Mouse (Mus musculus): Measurements from ENCODE around the gene Slc2a4. TPM values are rescaled to one million over a fixed set of nuclear protein-coding genes. Genes with fewer than 3 reads are reported as not detected.

Gene Slc2a4
- polyA plus RNA-seq, 1 experiment from 2014 or later = 39.1 TPM

Small RNA genes lying within 50 kb of the gene (microRNA-seq; reads per million reads assigned to microRNA genes)
- gene Gm44349 = not detected

Other genes with a start within 250 kb of the Slc2a4 start
- gene Polr2a, start 189.6 kb downstream of the Slc2a4 start, polyA plus RNA-seq (2015; fragmentation: Nextera tagmentation; extraction: Ambion mirVana) = 17.7 and 20.6 TPM in 2 replicates
- gene Slc35g3, start 186.2 kb downstream of the Slc2a4 start, polyA plus RNA-seq (2015; fragmentation: Nextera tagmentation; extraction: Ambion mirVana) = 0.17 TPM in 1 of 2 replicates, not detected in the other
- 3.4 TPM in 2 replicates for gene Zbtb4, start 182.3 kb downstream of the Slc2a4 start, polyA plus RNA-seq (2015; fragmentation: Nextera tagmentation; extraction: Ambion mirVana)
- gene Chrnb1, start 152.2 kb downstream of the Slc2a4 start, polyA plus RNA-seq (2015; fragmentation: Nextera tagmentation; extraction: Ambion mirVana) = 5.3 and 10.3 TPM in 2 replicates
- gene Fgf11, start 146.3 kb downstream of the Slc2a4 start, polyA plus RNA-seq (2015; fragmentation: Nextera tagmentation; extraction: Ambion mirVana) = 1.8 and 2.5 TPM in 2 replicates
- 14.2 and 15.0 TPM in 2 replicates for gene Tmem102, start 142.6 kb downstream of the Slc2a4 start, polyA plus RNA-seq (2015; fragmentation: Nextera tagmentation; extraction: Ambion mirVana)
- gene Gm39566, start 132.9 kb downstream of the Slc2a4 start, polyA plus RNA-seq (2015; fragmentation: Nextera tagmentation; extraction: Ambion mirVana) = 0.03 TPM in 1 of 2 replicates, not detected in the other
- gene Spem2, start 129.7 kb downstream of the Slc2a4 start, polyA plus RNA-seq (2015; fragmentation: Nextera tagmentation; extraction: Ambion mirVana) = not detected in 2 replicates
- gene Spem1, start 126.0 kb downstream of the Slc2a4 start, polyA plus RNA-seq (2015; fragmentation: Nextera tagmentation; extraction: Ambion mirVana) = not detected in 2 replicates
- 5.3 and 6.4 TPM in 2 replicates for gene Nlgn2, start 110.4 kb downstream of the Slc2a4 start, polyA plus RNA-seq (2015; fragmentation: Nextera tagmentation; extraction: Ambion mirVana)
- 377 and 401 TPM in 2 replicates for gene Tmem256, start 109.7 kb downstream of the Slc2a4 start, polyA plus RNA-seq (2015; fragmentation: Nextera tagmentation; extraction: Ambion mirVana)
- 85.1 and 98.5 TPM in 2 replicates for gene Plscr3, start 101.8 kb downstream of the Slc2a4 start, polyA plus RNA-seq (2015; fragmentation: Nextera tagmentation; extraction: Ambion mirVana)
- gene Tnk1, start 89.5 kb downstream of the Slc2a4 start, polyA plus RNA-seq (2015; fragmentation: Nextera tagmentation; extraction: Ambion mirVana) = 15.3 and 19.1 TPM in 2 replicates
- gene Tmem95, start 70.2 kb downstream of the Slc2a4 start, polyA plus RNA-seq (2015; fragmentation: Nextera tagmentation; extraction: Ambion mirVana) = not detected in 2 replicates
- 15.1 and 24.7 TPM in 2 replicates for gene Kctd11, start 66.8 kb downstream of the Slc2a4 start, polyA plus RNA-seq (2015; fragmentation: Nextera tagmentation; extraction: Ambion mirVana)
- 4.0 and 5.1 TPM in 2 replicates for gene Acap1, start 52.6 kb downstream of the Slc2a4 start, polyA plus RNA-seq (2015; fragmentation: Nextera tagmentation; extraction: Ambion mirVana)
- gene 2810408A11Rik, start 47.2 kb downstream of the Slc2a4 start, polyA plus RNA-seq (2015; fragmentation: Nextera tagmentation; extraction: Ambion mirVana) = 4.9 TPM in 2 replicates
- gene Neurl4, start 47.1 kb downstream of the Slc2a4 start, polyA plus RNA-seq (2015; fragmentation: Nextera tagmentation; extraction: Ambion mirVana) = 7.5 TPM in 2 replicates
- 61.6 and 63.4 TPM in 2 replicates for gene Gps2, start 34.3 kb downstream of the Slc2a4 start, polyA plus RNA-seq (2015; fragmentation: Nextera tagmentation; extraction: Ambion mirVana)
- gene Eif5a, start 26.2 kb downstream of the Slc2a4 start, polyA plus RNA-seq (2015; fragmentation: Nextera tagmentation; extraction: Ambion mirVana) = 1,516 and 1,535 TPM in 2 replicates
- 2.9 and 3.8 TPM in 2 replicates for gene Ybx2, start 12.4 kb downstream of the Slc2a4 start, polyA plus RNA-seq (2015; fragmentation: Nextera tagmentation; extraction: Ambion mirVana)
- 397 and 438 TPM in 2 replicates for gene Cldn7, start 16.6 kb upstream of the Slc2a4 start, polyA plus RNA-seq (2015; fragmentation: Nextera tagmentation; extraction: Ambion mirVana)
- 17.5 and 17.7 TPM in 2 replicates for gene Ctdnep1, start 33.0 kb upstream of the Slc2a4 start, polyA plus RNA-seq (2015; fragmentation: Nextera tagmentation; extraction: Ambion mirVana)
- 102 and 103 TPM in 2 replicates for gene Elp5, start 34.3 kb upstream of the Slc2a4 start, polyA plus RNA-seq (2015; fragmentation: Nextera tagmentation; extraction: Ambion mirVana)
- gene Gabarap, start 43.0 kb upstream of the Slc2a4 start, polyA plus RNA-seq (2015; fragmentation: Nextera tagmentation; extraction: Ambion mirVana) = 485 and 494 TPM in 2 replicates
- 44.3 and 47.9 TPM in 2 replicates for gene Phf23, start 47.6 kb upstream of the Slc2a4 start, polyA plus RNA-seq (2015; fragmentation: Nextera tagmentation; extraction: Ambion mirVana)
- 17.7 and 22.3 TPM in 2 replicates for gene Dvl2, start 52.4 kb upstream of the Slc2a4 start, polyA plus RNA-seq (2015; fragmentation: Nextera tagmentation; extraction: Ambion mirVana)
- 115 and 119 TPM in 2 replicates for gene Acadvl, start 67.2 kb upstream of the Slc2a4 start, polyA plus RNA-seq (2015; fragmentation: Nextera tagmentation; extraction: Ambion mirVana)
- 8.4 and 9.0 TPM in 2 replicates for gene Dlg4, start 68.8 kb upstream of the Slc2a4 start, polyA plus RNA-seq (2015; fragmentation: Nextera tagmentation; extraction: Ambion mirVana)
- gene Asgr1, start 105.9 kb upstream of the Slc2a4 start, polyA plus RNA-seq (2015; fragmentation: Nextera tagmentation; extraction: Ambion mirVana) = 0.31 TPM in 1 of 2 replicates, not detected in the other
- 0.71 and 0.72 TPM in 2 replicates for gene Asgr2, start 144.5 kb upstream of the Slc2a4 start, polyA plus RNA-seq (2015; fragmentation: Nextera tagmentation; extraction: Ambion mirVana)
- gene Mgl2, start 182.1 kb upstream of the Slc2a4 start, polyA plus RNA-seq (2015; fragmentation: Nextera tagmentation; extraction: Ambion mirVana) = 1.4 and 1.6 TPM in 2 replicates
- 1.1 and 1.3 TPM in 2 replicates for gene Clec10a, start 208.0 kb upstream of the Slc2a4 start, polyA plus RNA-seq (2015; fragmentation: Nextera tagmentation; extraction: Ambion mirVana)